Comparison of ENCODE assay signal across 17 mouse cellular contexts in genomic region chr9:47839692-47840025, GRCm38 (mm10).
A peak's percentile ranks its signal among the peaks of the same experiment; 100 is the strongest.
DNase-seq lines count a peak whose midpoint lies in the region; ATAC-seq lines count a peak whose summit lies in the region.
"Had no signal": no experiment of that assay in that cellular context is flagged by ENCODE, and none has a peak within 500 bp of the region (broad histone marks: within the 10 kb centered on the region; RNA-seq: fewer than 3 reads in every experiment).

No protein-coding gene starts in this region.

- no peaks in the 10 kb centered on the region for H3K36me3 ChIP-seq in kidney, embryonic 16.5 days (ENCODE audit: insufficient read depth, low read length)
- H3K36me3 ChIP-seq in kidney, embryonic 14.5 days (ENCODE audit: control insufficient read depth, insufficient read depth, low read length), result no peaks in the 10 kb centered on the region
- H3K36me3 ChIP-seq in midbrain, embryonic 13.5 days, result no peaks in the 10 kb centered on the region
- no peaks in the 10 kb centered on the region for H3K36me3 ChIP-seq in midbrain, embryonic 16.5 days (ENCODE audit: control insufficient read depth, insufficient read depth, low read length)
- no peaks in the 10 kb centered on the region for H3K36me3 ChIP-seq in hindbrain, embryonic 12.5 days
- H3K36me3 ChIP-seq: embryonic facial prominence, embryonic 12.5 days; heart, embryonic 12.5 days had no signal

- no peak overlapping the region for H3K27ac ChIP-seq in kidney, embryonic 16.5 days (ENCODE audit: low read length)
- H3K27ac ChIP-seq in kidney, embryonic 14.5 days (ENCODE audit: low read depth, low read length), result no peak overlapping the region
- no peak overlapping the region for H3K27ac ChIP-seq in midbrain, embryonic 13.5 days
- H3K27ac ChIP-seq in midbrain, embryonic 16.5 days (ENCODE audit: low read length), result no peak overlapping the region
- H3K27ac ChIP-seq in hindbrain, embryonic 12.5 days, result no peak overlapping the region
- H3K27ac ChIP-seq: embryonic facial prominence, embryonic 12.5 days had no signal

- no peaks in the 10 kb centered on the region for H3K27me3 ChIP-seq in kidney, embryonic 16.5 days (ENCODE audit: insufficient read depth, low read length)
- no peaks in the 10 kb centered on the region; the same call in 1 of the 2 replicates for H3K27me3 ChIP-seq in kidney, embryonic 14.5 days (ENCODE audit: control insufficient read depth, insufficient read depth, low read length)
- peaks cover 12% of the 10 kb centered on the region for H3K27me3 ChIP-seq in midbrain, embryonic 13.5 days
- no peaks in the 10 kb centered on the region for H3K27me3 ChIP-seq in midbrain, embryonic 16.5 days (ENCODE audit: control insufficient read depth, insufficient read depth, low read depth, low read length)
- H3K27me3 ChIP-seq in hindbrain, embryonic 12.5 days, result 0 out of 2 replicates have a peak, but pooled peaks cover 4% of the 10 kb centered on the region
- H3K27me3 ChIP-seq: Patski had no signal

- no peak overlapping the region for H3K4me2 ChIP-seq in kidney, embryonic 16.5 days (replicated peaks; ENCODE audit: low read depth, low read length)
- H3K4me2 ChIP-seq in kidney, embryonic 14.5 days (replicated peaks; ENCODE audit: low read depth, low read length), result no peak overlapping the region
- H3K4me2 ChIP-seq in midbrain, embryonic 13.5 days (replicated peaks), result no peak overlapping the region
- no peak overlapping the region for H3K4me2 ChIP-seq in midbrain, embryonic 16.5 days (ENCODE audit: low read length)
- H3K4me2 ChIP-seq in hindbrain, embryonic 12.5 days (replicated peaks), result no peak overlapping the region
- H3K4me2 ChIP-seq: embryonic facial prominence, embryonic 12.5 days; heart, embryonic 12.5 days; liver, embryonic 11.5 days; lung, embryonic 14.5 days had no signal

- ATAC-seq in kidney, embryonic 16.5 days (ENCODE audit: low FRiP score, low TSS enrichment), result peak; percentile 50; the same call in 1 of the 2 replicates
- no peak for ATAC-seq in kidney, embryonic 14.5 days (ENCODE audit: low FRiP score, low TSS enrichment)
- ATAC-seq in midbrain, embryonic 13.5 days, result 0 out of 2 replicates have a peak, but pooled peaks have one; percentile 40
- no peak for ATAC-seq in midbrain, embryonic 16.5 days
- 0 out of 2 replicates have a peak, but pooled peaks have one; percentile 55 for ATAC-seq in hindbrain, embryonic 12.5 days (ENCODE audit: low FRiP score)
- ATAC-seq: Patski had no signal

- 64% methylated on average over 10 of the region's 10 CpGs for WGBS in kidney, embryonic 16.5 days
- WGBS in kidney, embryonic 14.5 days, result 58% methylated on average over 10 of the region's 10 CpGs
- 66% methylated on average over 10 of the region's 10 CpGs for WGBS in midbrain, embryonic 13.5 days
- WGBS in midbrain, embryonic 16.5 days, result 71% methylated on average over 10 of the region's 10 CpGs
- 70% methylated on average over 10 of the region's 10 CpGs for WGBS in hindbrain, embryonic 12.5 days

- DNase-seq in heart, adult 9 months (ENCODE audit: low spot score in 2 of 2), result no peak
- no peak for DNase-seq in testis, postnatal 14 days (ENCODE audit: low spot score)
- DNase-seq: adrenal gland, postnatal 25 days; cerebellum, adult 2 months; gastrocnemius, postnatal 25 days; lung, embryonic 14.5 days; right cerebral cortex, postnatal 4 days; thymus, adult 18-20 months had no signal

- H3K4me3 ChIP-seq in kidney, embryonic 16.5 days (ENCODE audit: low read length), result no peak overlapping the region
- H3K4me3 ChIP-seq in kidney, embryonic 14.5 days (ENCODE audit: low read length), result no peak overlapping the region
- H3K4me3 ChIP-seq in midbrain, embryonic 13.5 days (replicated peaks), result no peak overlapping the region
- no peak overlapping the region for H3K4me3 ChIP-seq in midbrain, embryonic 16.5 days (ENCODE audit: low read depth, low read length)
- H3K4me3 ChIP-seq in hindbrain, embryonic 12.5 days, result no peak overlapping the region
- H3K4me3 ChIP-seq: embryonic facial prominence, embryonic 12.5 days; heart, embryonic 12.5 days had no signal

- peaks cover 19% of the 10 kb centered on the region for H3K4me1 ChIP-seq in kidney, embryonic 16.5 days (ENCODE audit: insufficient read depth, low read length)
- peaks cover 22% of the 10 kb centered on the region; the same call in 1 of the 2 replicates for H3K4me1 ChIP-seq in kidney, embryonic 14.5 days (ENCODE audit: control insufficient read depth, insufficient read depth, low read length)
- peaks cover 36% of the 10 kb centered on the region for H3K4me1 ChIP-seq in midbrain, embryonic 13.5 days (replicated peaks)
- H3K4me1 ChIP-seq in midbrain, embryonic 16.5 days (ENCODE audit: control insufficient read depth, insufficient read depth, low read length), result peaks cover 7% of the 10 kb centered on the region; the same call in 1 of the 2 replicates
- peaks cover 26% of the 10 kb centered on the region for H3K4me1 ChIP-seq in hindbrain, embryonic 12.5 days
- H3K4me1 ChIP-seq: heart, embryonic 12.5 days had no signal

- no peaks in the 10 kb centered on the region for H3K9me3 ChIP-seq in kidney, embryonic 16.5 days (ENCODE audit: low read length)
- no peaks in the 10 kb centered on the region for H3K9me3 ChIP-seq in kidney, embryonic 14.5 days (ENCODE audit: control insufficient read depth, low read length)
- H3K9me3 ChIP-seq in midbrain, embryonic 13.5 days, result no peaks in the 10 kb centered on the region
- H3K9me3 ChIP-seq in midbrain, embryonic 16.5 days (replicated peaks; ENCODE audit: control insufficient read depth, low read length, poor library complexity, severe bottlenecking), result no peaks in the 10 kb centered on the region
- H3K9me3 ChIP-seq in hindbrain, embryonic 12.5 days (replicated peaks), result no peaks in the 10 kb centered on the region
- H3K9me3 ChIP-seq: embryonic facial prominence, embryonic 12.5 days; heart, embryonic 12.5 days had no signal

- H3K9ac ChIP-seq in kidney, embryonic 16.5 days (replicated peaks; ENCODE audit: low read length), result no peak overlapping the region
- H3K9ac ChIP-seq in kidney, embryonic 14.5 days (ENCODE audit: low read depth, low read length), result no peak overlapping the region
- no peak overlapping the region for H3K9ac ChIP-seq in midbrain, embryonic 13.5 days (replicated peaks)
- H3K9ac ChIP-seq in midbrain, embryonic 16.5 days (ENCODE audit: low read depth, low read length), result no peak overlapping the region
- no peak overlapping the region for H3K9ac ChIP-seq in hindbrain, embryonic 12.5 days
- H3K9ac ChIP-seq: embryonic facial prominence, embryonic 12.5 days; heart, embryonic 12.5 days; lung, embryonic 14.5 days had no signal

Comparison
In these comparisons a context has a peak if more than half of its experiments do, and no peak if none do; other contexts are left out.
1. ATAC-seq: peak in kidney, embryonic 16.5 days (single experiment), midbrain, embryonic 13.5 days (single experiment) and hindbrain, embryonic 12.5 days (single experiment); none in kidney, embryonic 14.5 days (single experiment) and midbrain, embryonic 16.5 days (single experiment).